Mouse (Mus musculus) liver, embryonic 14.5 days (tissue): Measurements from ENCODE around the gene Fmn2. TPM values are rescaled to one million over a fixed set of nuclear protein-coding genes. Genes with fewer than 3 reads are reported as not detected.

ENCODE experiments used
- ATAC-seq: fragments of 200-750 bp; cut with Nextera tagmentation; 2 replicates; pipeline ENCODE4 v1.8.0; 2017; ENCODE audit warnings: moderate number of reproducible peaks, mild to moderate bottlenecking, moderate library complexity; ENCODE audit not compliant: insufficient read depth
- DNase-seq, 3 experiments: peaks; one replicate each; pipeline ENCODE4 v3.0.0-alpha.2; 2012 to 2013; ENCODE audit warnings: low read depth in 3 of 3, low spot score in 3 of 3
- H3K27ac ChIP-seq: fragments of 300-500 bp; sonication (generic); 2 replicates; pipeline ENCODE4 v1.5.1; 2014; ENCODE audit warnings: moderate library complexity, mild to moderate bottlenecking, control low read depth, inconsistent platforms
- H3K27me3 ChIP-seq: fragments of 300-500 bp; sonication (generic); 2 replicates; pipeline ENCODE4 v1.6.1; 2014; ENCODE audit warnings: mild to moderate bottlenecking, low read length, moderate library complexity; ENCODE audit not compliant: control insufficient read depth, insufficient read depth
- H3K36me3 ChIP-seq: fragments of 300-500 bp; sonication (generic); replicated peaks from 2 replicates; pipeline ENCODE4 v1.6.1; 2014; ENCODE audit warnings: low read depth; ENCODE audit not compliant: control insufficient read depth, insufficient read depth
- H3K4me1 ChIP-seq, 2 experiments: fragments of 200-500 bp in 1 of 2; fragments of 300-500 bp in 1 of 2; sonication (generic) in 1 of 2; replicated peaks; 2 replicates each; pipeline ENCODE4 v1.6.1; 2012 to 2014; ENCODE audit warnings: antibody characterized with exemption in 1 of 2, inconsistent platforms in 1 of 2, low read length in 1 of 2; ENCODE audit not compliant: control insufficient read depth in 2 of 2, insufficient read depth in 2 of 2
- H3K4me2 ChIP-seq: fragments of 300-500 bp; sonication (generic); 2 replicates; pipeline ENCODE4 v1.6.1; 2014; ENCODE audit warnings: low read depth, mild to moderate bottlenecking, control low read depth, moderate library complexity
- H3K4me3 ChIP-seq, 2 experiments: fragments of 200-500 bp in 1 of 2; fragments of 300-500 bp in 1 of 2; sonication (generic) in 1 of 2; 2 replicates each; pipeline ENCODE4 v1.5.1; 2012 to 2014; ENCODE audit warnings: low read depth in 2 of 2, low read length in 2 of 2, mild to moderate bottlenecking in 2 of 2, control low read depth in 1 of 2, inconsistent platforms in 1 of 2, moderate library complexity in 1 of 2; ENCODE audit not compliant: insufficient read depth in 1 of 2
- H3K9ac ChIP-seq: fragments of 300-500 bp; sonication (generic); replicated peaks from 2 replicates; pipeline ENCODE4 v1.6.1; 2014; ENCODE audit warnings: mild to moderate bottlenecking, control low read depth, moderate library complexity
- H3K9me3 ChIP-seq: fragments of 300-500 bp; sonication (generic); 2 replicates; pipeline ENCODE4 v1.6.1; 2016; ENCODE audit warnings: low read length, mixed read lengths; ENCODE audit not compliant: control insufficient read depth
- CTCF ChIP-seq: IDR thresholded peaks from 2 replicates; pipeline ENCODE4 v1.5.1; 2016; ENCODE audit warnings: antibody characterized with exemption, low read depth, control low read depth
- EP300 ChIP-seq: IDR thresholded peaks from 2 replicates; pipeline ENCODE4 v1.6.1; 2016; ENCODE audit warnings: antibody characterized with exemption, low read depth
- WGBS: fragments of 180-500 bp; shearing (Covaris S2); extraction: QIAGEN DNeasy Blood & Tissue Kit; methylation state at CpG from one replicate; pipeline ENCODE4 v1.1.7; 2014; ENCODE audit not compliant: insufficient replicate concordance; 5-methylcytosine and 5-hydroxymethylcytosine counted together
- polyA plus RNA-seq, 2 experiments: library from polyadenylated mRNA; depleted of rRNA in 1 of 2; stranded (reverse) in 1 of 2; unstranded in 1 of 2; fragments of >200 nt; fragmentation: Nextera tagmentation in 1 of 2; extraction: Ambion mirVana in 1 of 2; gene quantifications; 2 replicates each; pipeline versions ENCODE4 v1.2.1 to v1.2.3; 2012 to 2014

Gene Fmn2
- polyA plus RNA-seq, 2 experiments = 0.03 TPM; not detected in 1

DNA sequence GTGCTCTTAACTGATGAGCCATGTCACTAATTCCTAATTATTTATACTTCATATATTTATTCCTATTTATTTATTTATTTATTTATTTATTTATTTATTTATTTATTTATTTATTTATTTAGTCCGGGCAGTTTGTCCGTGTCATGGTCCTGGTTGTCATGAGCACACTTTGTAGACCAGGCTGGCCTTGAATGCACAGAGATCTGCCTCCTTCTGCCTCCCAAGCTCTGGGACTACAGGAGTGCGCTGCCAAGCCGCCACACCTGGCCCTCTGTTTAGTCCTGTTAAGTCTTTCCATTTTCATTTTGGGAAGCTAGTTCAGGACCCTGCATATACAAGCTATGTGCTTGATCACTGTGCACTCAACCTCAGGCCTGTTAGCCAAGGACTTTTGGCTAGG lies 134.7 kb downstream of the Fmn2 start:
- Histone ChIP-seq H3K27ac (no peak overlapping the region), H3K4me2 (no peak overlapping the region), H3K4me1 (no peaks in the 10 kb centered on the region), H3K27me3 (no peaks in the 10 kb centered on the region), H3K4me3 (no peak overlapping the region), H3K9ac (no peak overlapping the region), H3K36me3 (no peaks in the 10 kb centered on the region), H3K9me3 (no peaks in the 10 kb centered on the region)
- DNase-seq (no peak), ATAC-seq (no peak)
- no peak for TF ChIP-seq CTCF
- TF ChIP-seq EP300 = no peak
- 69% methylated on average over 4 of the region's 4 CpGs for WGBS

DNA sequence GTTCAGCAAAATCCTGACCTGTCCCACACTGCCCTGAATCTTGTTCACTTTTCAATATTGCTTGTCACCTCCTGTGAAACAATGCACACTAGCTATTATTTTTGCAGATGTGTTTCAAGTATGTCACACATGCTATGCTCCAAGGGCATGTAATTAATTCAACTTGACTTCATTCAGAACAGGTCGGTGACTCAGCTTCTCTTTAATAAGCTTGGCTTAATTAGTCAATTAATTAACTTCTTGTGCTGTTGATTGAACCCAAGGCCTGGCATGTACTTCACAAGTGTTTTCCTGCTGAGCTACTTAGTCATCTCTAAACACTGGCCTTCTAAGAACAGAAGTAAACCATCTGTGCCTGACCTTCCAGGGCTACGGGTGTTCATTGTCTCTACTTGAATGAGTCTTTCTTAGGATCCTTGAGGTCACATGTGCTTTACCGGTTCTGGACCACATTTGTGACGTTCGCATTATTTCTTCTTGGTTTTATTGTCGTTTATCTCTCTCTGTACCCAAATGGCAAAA lies 136.0 kb downstream of the Fmn2 start:
- no peak overlapping the region for H3K4me2 ChIP-seq
- no peaks in the 10 kb centered on the region for H3K36me3 ChIP-seq
- ATAC-seq (no peak), DNase-seq (no peak)
- H3K9me3 ChIP-seq = no peaks in the 10 kb centered on the region
- H3K27ac ChIP-seq = no peak overlapping the region
- TF ChIP-seq CTCF = no peak
- TF ChIP-seq EP300 = no peak
- no peaks in the 10 kb centered on the region for H3K27me3 ChIP-seq
- WGBS = 64% methylated on average over 6 of the region's 6 CpGs
- H3K4me1 ChIP-seq = no peaks in the 10 kb centered on the region
- H3K9ac ChIP-seq = no peak overlapping the region
- H3K4me3 ChIP-seq = no peak overlapping the region

DNA sequence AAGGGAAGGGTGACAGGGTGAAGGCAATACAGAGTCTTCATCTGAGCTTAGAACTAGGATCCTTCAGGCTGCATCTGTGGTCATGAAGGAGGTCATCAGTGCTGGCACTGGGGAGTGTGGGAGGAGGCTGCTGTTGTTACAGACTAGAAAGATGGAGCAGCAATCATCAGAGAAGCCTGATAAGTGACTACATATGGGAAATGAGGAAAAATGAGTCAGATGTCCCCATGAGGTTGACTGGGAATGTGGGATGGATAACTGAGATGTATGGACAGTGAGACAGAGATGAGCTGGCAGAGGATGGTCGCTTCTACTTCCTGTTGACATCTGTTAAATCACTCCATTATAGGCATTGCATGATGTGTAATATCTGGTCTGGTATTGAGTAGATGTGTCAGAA lies 139.3 kb downstream of the Fmn2 start:
- Histone ChIP-seq H3K9me3 (no peaks in the 10 kb centered on the region), H3K4me3 (no peak overlapping the region), H3K4me1 (no peaks in the 10 kb centered on the region), H3K36me3 (no peaks in the 10 kb centered on the region), H3K27me3 (no peaks in the 10 kb centered on the region), H3K9ac (no peak overlapping the region), H3K4me2 (no peak overlapping the region), H3K27ac (no peak overlapping the region)
- TF ChIP-seq CTCF (no peak), EP300 (no peak)
- no peak for ATAC-seq
- 59% methylated on average over 1 of the region's 1 CpGs for WGBS
- no peak for DNase-seq

DNA sequence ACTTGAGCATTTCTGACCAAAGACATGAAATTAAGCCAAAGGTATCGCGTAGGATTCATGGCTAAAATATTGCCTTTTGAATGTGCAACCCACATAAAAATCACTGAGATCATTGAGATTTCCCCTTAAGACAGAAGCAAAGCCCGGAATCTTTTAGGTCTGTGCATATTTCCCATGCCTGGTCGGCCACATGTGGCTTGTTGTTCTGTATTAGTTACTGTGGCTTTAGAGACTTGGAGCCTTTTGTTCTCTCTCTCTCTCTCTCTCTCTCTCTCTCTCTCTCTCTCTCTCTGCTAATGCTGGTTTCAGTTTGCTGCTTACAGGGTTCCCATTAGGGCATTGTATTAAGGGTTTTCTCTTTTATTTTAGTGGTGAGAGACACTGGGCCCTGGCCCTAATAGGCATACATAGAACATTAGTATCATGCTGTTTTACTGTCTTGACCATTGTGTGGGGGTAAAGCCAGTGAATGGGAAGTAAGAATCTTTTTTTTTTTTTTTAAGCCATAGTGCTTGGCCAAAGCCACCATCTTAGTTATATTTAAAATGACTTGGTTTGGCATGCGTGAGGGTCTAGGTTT lies 141.9 kb downstream of the Fmn2 start:
- H3K27me3 ChIP-seq = no peaks in the 10 kb centered on the region
- no peak for TF ChIP-seq EP300
- no peak for TF ChIP-seq CTCF
- 67% methylated on average over 5 of the region's 5 CpGs for WGBS
- ATAC-seq (no peak), DNase-seq (no peak)
- H3K36me3 ChIP-seq = no peaks in the 10 kb centered on the region
- H3K27ac ChIP-seq = no peak overlapping the region
- H3K9me3 ChIP-seq = no peaks in the 10 kb centered on the region
- H3K4me3 ChIP-seq = no peak overlapping the region
- no peak overlapping the region for H3K4me2 ChIP-seq
- H3K9ac ChIP-seq = no peak overlapping the region
- H3K4me1 ChIP-seq = no peaks in the 10 kb centered on the region

DNA sequence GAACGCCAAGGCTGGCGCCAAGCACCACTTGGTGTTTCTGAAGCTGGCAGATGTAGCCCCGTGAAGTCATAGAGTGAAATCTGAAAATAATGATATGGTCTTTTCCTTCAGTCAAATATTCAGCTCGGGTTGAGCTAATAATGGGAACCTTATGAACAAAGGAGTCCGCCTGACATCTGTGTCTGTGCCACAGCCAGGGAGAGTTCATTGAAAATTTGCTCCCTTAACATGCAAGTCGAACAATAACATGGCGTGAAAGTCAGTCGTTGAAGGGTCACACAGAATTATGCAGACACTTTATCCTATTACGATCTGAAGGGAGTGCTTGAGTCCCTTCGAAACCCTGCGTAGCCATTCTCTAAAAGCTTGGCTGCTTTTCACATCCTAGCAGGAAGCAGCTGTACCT lies 147.8 kb downstream of the Fmn2 start:
- no peaks in the 10 kb centered on the region for H3K4me1 ChIP-seq
- no peak overlapping the region for H3K4me3 ChIP-seq
- no peak overlapping the region for H3K27ac ChIP-seq
- TF ChIP-seq CTCF (no peak), EP300 (no peak)
- H3K9me3 ChIP-seq = no peaks in the 10 kb centered on the region
- no peak overlapping the region for H3K4me2 ChIP-seq
- WGBS = 72% methylated on average over 11 of the region's 11 CpGs
- no peaks in the 10 kb centered on the region for H3K27me3 ChIP-seq
- ATAC-seq = no peak
- no peak overlapping the region for H3K9ac ChIP-seq
- no peak for DNase-seq
- H3K36me3 ChIP-seq = no peaks in the 10 kb centered on the region
